Mouse (Mus musculus) small intestine, adult 2 months (tissue): ENCODE measurements at regions not wholly inside any gene's neighbourhood (a gene's known extent, or its start where the extent isn't known, plus 50 kb on each side); places are given as distances from the start of the nearest gene placed in this dataset.

ENCODE experiments used
- H3K27ac ChIP-seq: fragments of 200-500 bp; 2 replicates; pipeline ENCODE4 v1.5.1; 2012; ENCODE audit warnings: low read depth, low read length, control low read depth, inconsistent platforms; ENCODE audit not compliant: insufficient read depth
- H3K27me3 ChIP-seq: fragments of 200-500 bp; 2 replicates; pipeline ENCODE4 v1.6.1; 2012; ENCODE audit warnings: mild to moderate bottlenecking, moderate library complexity, low read length, inconsistent platforms; ENCODE audit not compliant: control insufficient read depth, insufficient read depth
- H3K36me3 ChIP-seq: fragments of 200-500 bp; 2 replicates; pipeline ENCODE4 v1.6.1; 2012; ENCODE audit warnings: mild to moderate bottlenecking, low read length, control low read depth, inconsistent platforms; ENCODE audit not compliant: control insufficient read depth, insufficient read depth
- H3K4me1 ChIP-seq: fragments of 200-500 bp; 2 replicates; pipeline ENCODE4 v1.6.1; 2012; ENCODE audit warnings: low read length, inconsistent platforms, mixed read lengths; ENCODE audit not compliant: control insufficient read depth, insufficient read depth, insufficient read length
- H3K4me3 ChIP-seq: fragments of 200-500 bp; 2 replicates; pipeline ENCODE4 v1.5.1; 2012; ENCODE audit warnings: low read depth, mild to moderate bottlenecking, control low read depth, inconsistent platforms, low read length, moderate library complexity
- CTCF ChIP-seq: fragments of 200-500 bp; IDR thresholded peaks from 2 replicates; pipeline ENCODE4 v1.5.1; 2012; ENCODE audit warnings: low read depth, mild to moderate bottlenecking, control low read depth, inconsistent platforms, low read length, moderate library complexity, mixed read lengths; ENCODE audit not compliant: insufficient replicate concordance, insufficient read length; ENCODE audit errors: extremely low read depth
- POLR2A ChIP-seq: fragments of 200-500 bp; IDR thresholded peaks from 2 replicates; pipeline ENCODE4 v1.6.1; 2012; ENCODE audit warnings: low read depth, mild to moderate bottlenecking, control low read depth, inconsistent platforms, low read length, moderate library complexity
- WGBS: fragments of 180-500 bp; shearing (Covaris S2); methylation state at CpG from one replicate; pipeline ENCODE4 v1.1.7; 2018; 5-methylcytosine and 5-hydroxymethylcytosine counted together

- 78% methylated on average over 3 of the region's 3 CpGs for WGBS
- TF ChIP-seq POLR2A = no peak
- TF ChIP-seq CTCF = no peak
- no peak overlapping the region for H3K4me3 ChIP-seq
- H3K27ac ChIP-seq = no peak overlapping the region
- H3K4me1 ChIP-seq = no peaks in the 10 kb centered on the region
- H3K27me3 ChIP-seq = no peaks in the 10 kb centered on the region
- no peaks in the 10 kb centered on the region for H3K36me3 ChIP-seq
Observed at GRCm38 (mm10) chr11:24226755-24227154, 148.9 kb downstream of the Bcl11a start.

GRCm38 (mm10) chr11:24233376-24233775 lies 155.5 kb downstream of the Bcl11a start:
- Histone ChIP-seq H3K4me1 (peaks cover 2% of the 10 kb centered on the region; the same call in 1 of the 2 replicates), H3K27ac (no peak overlapping the region), H3K4me3 (no peak overlapping the region), H3K27me3 (no peaks in the 10 kb centered on the region), H3K36me3 (no peaks in the 10 kb centered on the region)
- TF ChIP-seq CTCF (no peak), POLR2A (no peak)
- 45% methylated on average over 11 of the region's 11 CpGs for WGBS

- Histone ChIP-seq H3K4me1 (peaks cover 2% of the 10 kb centered on the region; the same call in 1 of the 2 replicates), H3K4me3 (no peak overlapping the region), H3K27me3 (no peaks in the 10 kb centered on the region), H3K36me3 (no peaks in the 10 kb centered on the region), H3K27ac (no peak overlapping the region)
- TF ChIP-seq CTCF (no peak), POLR2A (no peak)
- 53% methylated on average over 9 of the region's 9 CpGs for WGBS
Observed at GRCm38 (mm10) chr11:24233821-24234220, 156.0 kb downstream of the Bcl11a start.

- no peak for TF ChIP-seq CTCF
- Histone ChIP-seq H3K36me3 (no peaks in the 10 kb centered on the region), H3K27me3 (no peaks in the 10 kb centered on the region), H3K4me3 (no peak overlapping the region), H3K4me1 (peaks cover 2% of the 10 kb centered on the region; the same call in 1 of the 2 replicates), H3K27ac (no peak overlapping the region)
- WGBS = 71% methylated on average over 3 of the region's 3 CpGs
Observed at GRCm38 (mm10) chr11:24234422-24234821, 156.6 kb downstream of the Bcl11a start.

GRCm38 (mm10) chr11:24235326-24235725 lies 157.5 kb downstream of the Bcl11a start:
- Histone ChIP-seq H3K4me3 (no peak overlapping the region), H3K27me3 (no peaks in the 10 kb centered on the region), H3K27ac (no peak overlapping the region), H3K36me3 (no peaks in the 10 kb centered on the region), H3K4me1 (peaks cover 2% of the 10 kb centered on the region; the same call in 1 of the 2 replicates)
- TF ChIP-seq POLR2A (no peak), CTCF (no peak)
- WGBS = 82% methylated on average over 4 of the region's 4 CpGs

- 67% methylated on average over 6 of the region's 6 CpGs for WGBS
- TF ChIP-seq POLR2A = no peak
- no peak for TF ChIP-seq CTCF
- Histone ChIP-seq H3K4me1 (0 out of 2 replicates have a peak, but pooled peaks cover 3% of the 10 kb centered on the region), H3K4me3 (no peak overlapping the region), H3K27me3 (no peaks in the 10 kb centered on the region), H3K36me3 (no peaks in the 10 kb centered on the region), H3K27ac (no peak overlapping the region)
Observed at GRCm38 (mm10) chr11:24239631-24240030, 161.8 kb downstream of the Bcl11a start.

- 0 out of 2 replicates have a peak, but pooled peaks cover 3% of the 10 kb centered on the region for H3K4me1 ChIP-seq
- 32% methylated on average over 4 of the region's 4 CpGs for WGBS
- H3K27me3 ChIP-seq = no peaks in the 10 kb centered on the region
- H3K27ac ChIP-seq = no peak overlapping the region
- H3K36me3 ChIP-seq = no peaks in the 10 kb centered on the region
- TF ChIP-seq CTCF (no peak), POLR2A (no peak)
- no peak overlapping the region for H3K4me3 ChIP-seq
Observed at GRCm38 (mm10) chr11:24242096-24242495, 164.2 kb downstream of the Bcl11a start.

GRCm38 (mm10) chr11:24242888-24243287 lies 165.0 kb downstream of the Bcl11a start:
- TF ChIP-seq POLR2A = no peak
- TF ChIP-seq CTCF = no peak
- H3K27ac ChIP-seq = no peak overlapping the region

More at GRCm38 (mm10) chr11:24242888-24243287, 165.0 kb downstream of the Bcl11a start:
- no peaks in the 10 kb centered on the region for H3K36me3 ChIP-seq
- 0 out of 2 replicates have a peak, but pooled peaks cover 3% of the 10 kb centered on the region for H3K4me1 ChIP-seq
- no peak overlapping the region for H3K4me3 ChIP-seq
- WGBS = 65% methylated on average over 2 of the region's 2 CpGs
- no peaks in the 10 kb centered on the region for H3K27me3 ChIP-seq
